Mouse (Mus musculus) heart, embryonic 11.5 days (tissue): ENCODE results near the gene G0s2. TPM values are rescaled to one million over a fixed set of nuclear protein-coding genes. Genes with fewer than 3 reads are reported as not detected.
"Not testable (repeated sequence)": the region's sequence is repeated elsewhere in the genome, so short reads cannot be mapped to it uniquely, and the experiment has no call there.

Experiments
- ATAC-seq: fragments of 200-750 bp; cut with Nextera tagmentation; replicated peaks from 2 replicates; pipeline ENCODE4 v1.8.0; 2017; ENCODE audit warnings: moderate library complexity; ENCODE audit not compliant: insufficient number of reproducible peaks, low FRiP score, low TSS enrichment
- H3K27ac ChIP-seq: fragments of 300-500 bp; sonication (generic); 2 replicates; pipeline ENCODE4 v1.5.1; 2014; ENCODE audit warnings: mild to moderate bottlenecking, low read depth, low read length
- H3K27me3 ChIP-seq: fragments of 300-500 bp; sonication (generic); 2 replicates; pipeline ENCODE4 v1.6.1; 2014; ENCODE audit warnings: mild to moderate bottlenecking, low read length, mixed read lengths; ENCODE audit not compliant: control insufficient read depth, insufficient read depth
- H3K36me3 ChIP-seq: fragments of 300-500 bp; sonication (generic); 2 replicates; pipeline ENCODE4 v1.6.1; 2014; ENCODE audit warnings: mild to moderate bottlenecking, low read length, moderate library complexity, mixed read lengths; ENCODE audit not compliant: control insufficient read depth, insufficient read depth
- H3K4me1 ChIP-seq: fragments of 300-500 bp; sonication (generic); 2 replicates; pipeline ENCODE4 v1.6.1; 2014; ENCODE audit warnings: low read length; ENCODE audit not compliant: control insufficient read depth, insufficient read depth
- H3K4me2 ChIP-seq: fragments of 300-500 bp; sonication (generic); 2 replicates; pipeline ENCODE4 v1.6.1; 2014; ENCODE audit warnings: mild to moderate bottlenecking, moderate library complexity
- H3K4me3 ChIP-seq: fragments of 300-500 bp; sonication (generic); 2 replicates; pipeline ENCODE4 v1.5.1; 2014; ENCODE audit warnings: low read depth, low read length
- H3K9ac ChIP-seq: fragments of 300-500 bp; sonication (generic); 2 replicates; pipeline ENCODE4 v1.6.1; 2014; ENCODE audit warnings: mild to moderate bottlenecking, low read depth, low read length, moderate library complexity
- H3K9me3 ChIP-seq: fragments of 300-500 bp; sonication (generic); replicated peaks from 2 replicates; pipeline ENCODE4 v1.6.1; 2016; ENCODE audit warnings: low read length; ENCODE audit not compliant: control insufficient read depth
- WGBS: fragments of 180-500 bp; shearing (Covaris S2); extraction: QIAGEN DNeasy Blood & Tissue Kit; methylation state at CpG from one replicate; pipeline ENCODE4 v1.1.7; 2014; ENCODE audit not compliant: insufficient replicate concordance; 5-methylcytosine and 5-hydroxymethylcytosine counted together
- polyA plus RNA-seq: library from polyadenylated mRNA; unstranded; fragments of >200 nt; fragmentation: Nextera tagmentation; extraction: Ambion mirVana; gene quantifications from 2 replicates; pipeline ENCODE4 v1.2.1, GENCODE M21; 2014

The G0s2 gene
- polyA plus RNA-seq, 1 experiment from 2014 or later: 45.3 TPM

DNA sequence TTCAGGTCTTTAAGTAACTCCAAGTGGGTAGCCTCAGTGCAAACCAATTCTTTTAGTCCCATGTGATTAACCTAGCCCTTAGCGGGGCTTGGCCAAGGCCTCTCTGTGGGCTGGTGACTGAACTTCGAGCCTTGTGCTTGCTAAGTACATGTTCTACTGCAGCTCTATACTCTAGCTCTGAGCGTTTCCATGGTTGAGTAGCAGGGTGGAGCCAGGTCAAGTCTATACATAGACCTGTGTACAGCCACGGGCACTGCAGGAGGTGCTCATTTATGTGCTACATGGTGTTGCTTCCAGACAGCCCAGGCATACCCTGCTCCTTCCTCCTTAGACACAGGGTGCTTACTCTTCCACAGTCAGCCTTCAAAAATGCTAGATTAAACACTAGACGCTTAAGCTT lies 22.9 kb upstream of the G0s2 start:
- Histone ChIP-seq H3K9me3 (no peaks in the 10 kb centered on the region), H3K4me3 (no peak overlapping the region), H3K4me2 (no peak overlapping the region), H3K4me1 (no peaks in the 10 kb centered on the region), H3K9ac (no peak overlapping the region), H3K27ac (no peak overlapping the region), H3K27me3 (no peaks in the 10 kb centered on the region), H3K36me3 (no peaks in the 10 kb centered on the region)
- ATAC-seq: no peak
- WGBS: 82% methylated on average over 5 of the region's 5 CpGs

DNA sequence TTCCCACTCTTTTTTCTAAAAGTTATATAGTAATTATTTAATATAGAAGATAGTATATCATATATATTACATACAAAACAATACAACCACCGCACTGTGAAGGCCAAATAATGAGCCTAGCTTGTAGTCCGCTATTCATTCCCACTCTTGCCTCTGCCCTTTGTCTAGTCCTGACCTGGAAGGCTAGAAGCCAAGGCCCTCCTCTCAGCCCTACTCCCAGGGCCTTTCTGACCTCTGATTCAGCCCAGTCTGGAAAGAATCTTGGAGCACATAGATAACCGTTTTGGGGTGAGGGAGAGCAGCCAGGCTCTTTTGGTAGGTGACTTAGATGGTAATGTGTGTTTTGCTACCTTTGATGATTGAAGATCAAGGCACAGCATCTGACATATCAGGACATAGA lies 20.9 kb upstream of the G0s2 start:
- Histone ChIP-seq H3K27me3 (no peaks in the 10 kb centered on the region), H3K36me3 (no peaks in the 10 kb centered on the region), H3K27ac (no peak overlapping the region), H3K9me3 (no peaks in the 10 kb centered on the region), H3K4me3 (no peak overlapping the region), H3K4me2 (no peak overlapping the region), H3K4me1 (no peaks in the 10 kb centered on the region), H3K9ac (no peak overlapping the region)
- WGBS: 71% methylated on average over 3 of the region's 3 CpGs
- no peak for ATAC-seq

GRCm38 (mm10) chr1:193293039-193293438 lies 20.0 kb upstream of the G0s2 start:
- H3K27ac ChIP-seq: no peak overlapping the region
- no peaks in the 10 kb centered on the region for H3K9me3 ChIP-seq
- no peaks in the 10 kb centered on the region for H3K36me3 ChIP-seq
- no peak overlapping the region for H3K4me2 ChIP-seq
- 38% methylated on average over 2 of the region's 2 CpGs for WGBS
- no peaks in the 10 kb centered on the region for H3K27me3 ChIP-seq
- no peak for ATAC-seq
- H3K4me1 ChIP-seq: no peaks in the 10 kb centered on the region
- no peak overlapping the region for H3K9ac ChIP-seq
- H3K4me3 ChIP-seq: no peak overlapping the region

DNA sequence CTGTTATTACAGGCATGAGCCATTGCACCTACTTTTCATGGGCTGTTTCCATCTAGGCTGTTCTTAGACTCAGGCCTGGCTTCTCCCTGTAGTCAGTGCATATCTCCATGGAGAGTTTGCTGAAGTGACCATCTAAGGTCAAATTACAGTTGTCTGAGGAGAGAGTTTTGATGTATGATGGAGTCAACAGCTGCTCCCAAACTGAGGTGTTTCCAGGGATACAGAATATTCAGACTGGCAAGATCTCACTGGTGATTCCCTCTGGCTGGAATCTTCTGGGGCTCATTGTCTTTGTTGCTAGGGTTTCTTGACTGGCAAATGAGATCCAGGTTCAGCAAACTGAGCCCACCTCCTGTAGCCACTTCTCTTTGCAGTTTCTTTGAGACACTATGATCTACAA lies 17.7 kb upstream of the G0s2 start:
- no peaks in the 10 kb centered on the region for H3K4me1 ChIP-seq
- no peak for ATAC-seq
- no peaks in the 10 kb centered on the region for H3K36me3 ChIP-seq
- H3K4me3 ChIP-seq: no peak overlapping the region
- H3K4me2 ChIP-seq: no peak overlapping the region
- no peak overlapping the region for H3K9ac ChIP-seq
- no peaks in the 10 kb centered on the region for H3K9me3 ChIP-seq
- H3K27ac ChIP-seq: no peak overlapping the region
- no peaks in the 10 kb centered on the region for H3K27me3 ChIP-seq

DNA sequence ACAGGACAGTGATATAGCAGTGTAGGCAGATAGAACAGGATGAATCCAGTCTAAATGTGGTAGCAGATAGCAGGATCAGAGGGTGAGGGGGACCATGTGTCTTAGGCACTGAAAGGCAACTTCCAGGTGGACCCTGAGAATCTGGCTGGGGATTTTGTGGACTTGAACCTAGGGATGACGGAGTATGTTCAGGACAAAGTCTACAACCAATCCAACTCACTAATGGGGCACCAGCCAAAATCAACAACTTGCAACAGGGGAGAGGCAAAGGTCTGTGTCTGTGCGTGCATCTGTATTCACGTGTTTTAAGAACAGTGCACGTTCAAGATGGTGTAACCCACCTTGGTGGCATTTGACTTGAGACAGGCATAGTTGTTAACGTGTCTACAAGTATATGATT lies 16.9 kb upstream of the G0s2 start:
- Histone ChIP-seq H3K36me3 (no peaks in the 10 kb centered on the region), H3K27me3 (no peaks in the 10 kb centered on the region), H3K9ac (no peak overlapping the region), H3K4me3 (no peak overlapping the region), H3K27ac (no peak overlapping the region), H3K9me3 (no peaks in the 10 kb centered on the region), H3K4me2 (no peak overlapping the region), H3K4me1 (no peaks in the 10 kb centered on the region)
- ATAC-seq: no peak
- WGBS: 69% methylated on average over 5 of the region's 5 CpGs

GRCm38 (mm10) chr1:193289076-193289475 lies 16.1 kb upstream of the G0s2 start:
- Histone ChIP-seq H3K4me1 (no peaks in the 10 kb centered on the region), H3K9ac (no peak overlapping the region), H3K27ac (no peak overlapping the region), H3K4me2 (no peak overlapping the region), H3K4me3 (no peak overlapping the region), H3K27me3 (no peaks in the 10 kb centered on the region), H3K36me3 (no peaks in the 10 kb centered on the region), H3K9me3 (no peaks in the 10 kb centered on the region)
- no peak for ATAC-seq
- WGBS: 89% methylated on average over 3 of the region's 3 CpGs

DNA sequence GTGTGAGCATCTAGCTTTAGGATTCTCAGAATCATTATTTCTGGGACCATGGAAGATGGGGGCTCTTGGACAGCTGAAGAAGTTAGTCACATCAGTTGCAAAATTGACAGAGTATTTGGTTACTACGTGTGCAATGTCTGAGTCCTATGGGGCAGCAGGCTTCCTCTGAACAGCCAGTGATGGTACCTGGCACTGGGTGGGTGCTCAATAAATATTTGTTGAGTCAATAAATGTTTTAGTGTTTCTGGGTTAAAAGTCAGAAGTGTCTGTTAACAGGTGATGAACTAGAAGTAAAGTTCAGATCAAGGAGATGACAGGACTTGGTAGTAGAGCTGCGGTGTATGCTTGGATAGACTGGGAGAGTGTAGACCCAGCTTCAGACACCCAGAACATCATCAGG lies 14.6 kb upstream of the G0s2 start:
- Histone ChIP-seq H3K4me2 (no peak overlapping the region), H3K9me3 (no peaks in the 10 kb centered on the region), H3K9ac (no peak overlapping the region), H3K36me3 (no peaks in the 10 kb centered on the region), H3K27ac (no peak overlapping the region), H3K4me3 (no peak overlapping the region), H3K27me3 (no peaks in the 10 kb centered on the region), H3K4me1 (no peaks in the 10 kb centered on the region)
- 82% methylated on average over 2 of the region's 2 CpGs for WGBS
- no peak for ATAC-seq

GRCm38 (mm10) chr1:193285766-193286325 lies 12.8 kb upstream of the G0s2 start:
- 79% methylated on average over 3 of the region's 3 CpGs for WGBS

DNA sequence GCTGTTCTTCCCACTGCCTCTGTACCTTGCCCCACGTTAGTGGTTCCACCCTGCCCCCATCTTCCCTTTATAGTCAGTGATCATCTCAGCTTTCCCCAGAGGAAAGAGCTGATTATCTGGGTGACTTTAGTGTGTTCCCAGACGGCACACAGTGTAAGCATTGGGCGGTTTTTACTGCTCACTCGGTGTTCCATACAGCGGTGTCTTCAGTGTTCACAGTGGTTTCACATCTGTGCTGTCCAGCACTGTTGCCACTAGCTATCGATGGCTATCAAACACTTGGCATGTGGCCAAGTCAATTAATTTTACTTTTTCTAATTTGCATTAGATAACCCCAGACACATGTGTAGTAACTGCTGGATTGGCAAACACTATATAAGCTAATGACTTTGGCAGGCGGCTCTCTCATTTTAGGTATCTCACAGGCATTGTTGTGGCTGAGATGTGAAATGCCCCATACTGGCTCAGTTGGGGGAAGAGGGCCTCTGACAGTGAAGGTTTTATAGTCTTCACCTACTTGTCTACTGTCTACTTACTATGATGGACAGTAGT lies 11.3 kb upstream of the G0s2 start:
- 73% methylated on average over 7 of the region's 7 CpGs for WGBS
- no peak; the same call in 1 of the 2 replicates for ATAC-seq

More at GRCm38 (mm10) chr1:193285766-193286325, 12.8 kb upstream of the G0s2 start:
- H3K4me2 ChIP-seq, H3K9ac ChIP-seq, H3K36me3 ChIP-seq, ATAC-seq, H3K27me3 ChIP-seq, H3K4me1 ChIP-seq, H3K27ac ChIP-seq, H3K9me3 ChIP-seq, H3K4me3 ChIP-seq: not testable (repeated sequence)

More for the DNA sequence above, 11.3 kb upstream of the G0s2 start:
- H3K9me3 ChIP-seq: no peaks in the 10 kb centered on the region
- no peaks in the 10 kb centered on the region for H3K4me1 ChIP-seq
- H3K4me3 ChIP-seq: no peak overlapping the region
- no peak overlapping the region for H3K9ac ChIP-seq
- H3K27me3 ChIP-seq: no peaks in the 10 kb centered on the region
- no peak overlapping the region for H3K4me2 ChIP-seq
- no peak overlapping the region for H3K27ac ChIP-seq
- no peaks in the 10 kb centered on the region for H3K36me3 ChIP-seq
